Mouse (Mus musculus) hematopoietic stem cell, adult 5-6 weeks (primary cell): ENCODE measurements around the gene Rhbdl1. TPM values are rescaled to one million over a fixed set of nuclear protein-coding genes. Genes with fewer than 3 reads are reported as not detected.

Experiments
- ATAC-seq, 2 experiments: fragments of 125-278 bp in 1 of 2; replicated peaks in 1 of 2; 2 replicates each; pipeline ENCODE4 v1.8.0; 2016 to 2017; ENCODE audit warnings: inconsistent platforms in 2 of 2, mild to moderate bottlenecking in 2 of 2, moderate number of reproducible peaks in 2 of 2, low read depth in 1 of 2, moderate TSS enrichment in 1 of 2; ENCODE audit not compliant: low FRiP score in 2 of 2, poor library complexity in 2 of 2, severe bottlenecking in 2 of 2, insufficient read depth in 1 of 2, low TSS enrichment in 1 of 2
- total RNA-seq: library from RNA; stranded (forward); fragments of 172-1452, 232-1000 nt; gene quantifications from 2 replicates; pipeline ENCODE4 v1.2.3, GENCODE M21; 2017

Rhbdl1 gene
- total RNA-seq, 1 experiment from 2014 or later: not detected

DNA sequence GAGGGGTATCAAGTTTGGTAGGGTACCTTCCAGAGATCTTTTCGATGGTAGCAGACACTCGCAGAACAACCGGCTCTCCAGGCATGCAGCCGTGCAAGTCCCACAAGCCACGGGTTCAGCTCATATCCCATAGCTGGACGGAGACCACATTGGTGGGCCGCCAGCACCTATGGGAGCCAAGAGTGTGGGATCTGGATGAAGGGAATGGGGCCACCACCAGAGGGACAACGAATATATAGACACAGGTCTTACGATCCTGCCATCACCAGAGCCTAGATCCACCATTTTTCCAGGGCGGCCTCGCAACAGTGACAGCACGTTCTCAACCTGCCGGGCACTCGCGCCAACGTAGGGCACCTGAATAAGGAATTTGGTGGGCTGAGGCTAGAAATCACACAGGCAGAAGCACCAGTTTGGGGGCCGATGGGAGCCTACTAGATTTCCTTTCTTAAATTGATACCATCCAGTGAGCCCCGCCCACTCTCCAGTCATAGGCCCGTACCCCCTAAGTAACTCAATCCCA lies 45.7 kb downstream of the Rhbdl1 start:
- no peak for ATAC-seq

DNA sequence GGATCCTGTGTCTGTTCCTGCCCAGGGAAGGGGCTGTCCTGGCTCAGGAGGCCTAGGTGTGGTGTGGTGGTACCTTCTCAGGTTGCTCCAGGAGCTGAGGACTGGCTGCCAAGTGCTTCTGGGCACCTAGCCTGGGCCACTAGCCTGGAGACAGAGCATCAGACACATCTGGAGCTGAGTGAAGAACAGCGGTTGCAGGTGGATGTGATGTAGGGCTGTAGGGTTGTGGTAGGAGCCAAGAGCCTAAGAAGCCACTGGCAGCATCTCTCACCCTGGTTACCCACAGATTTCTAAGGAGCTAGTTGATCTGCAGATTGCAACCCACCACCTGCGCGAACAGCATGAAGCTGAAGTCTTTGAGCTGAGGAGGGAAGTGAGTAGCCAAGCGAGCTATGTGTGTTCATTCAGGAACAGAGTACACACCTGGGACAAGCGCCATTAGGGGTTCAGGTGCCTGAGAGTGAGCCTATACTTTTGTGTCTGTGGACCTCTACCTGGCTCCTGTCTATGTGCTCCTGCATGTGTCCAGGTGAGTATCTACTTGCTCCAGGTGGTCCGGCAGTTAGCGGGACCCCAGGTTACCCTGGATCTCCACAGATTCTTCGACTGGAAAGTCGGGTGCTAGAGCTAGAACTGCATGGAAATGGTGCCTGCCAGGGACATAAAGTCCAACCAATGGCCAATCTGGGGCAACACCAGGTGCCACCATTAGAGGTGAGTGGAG lies 50.2 kb downstream of the Rhbdl1 start:
- ATAC-seq: no peak

DNA sequence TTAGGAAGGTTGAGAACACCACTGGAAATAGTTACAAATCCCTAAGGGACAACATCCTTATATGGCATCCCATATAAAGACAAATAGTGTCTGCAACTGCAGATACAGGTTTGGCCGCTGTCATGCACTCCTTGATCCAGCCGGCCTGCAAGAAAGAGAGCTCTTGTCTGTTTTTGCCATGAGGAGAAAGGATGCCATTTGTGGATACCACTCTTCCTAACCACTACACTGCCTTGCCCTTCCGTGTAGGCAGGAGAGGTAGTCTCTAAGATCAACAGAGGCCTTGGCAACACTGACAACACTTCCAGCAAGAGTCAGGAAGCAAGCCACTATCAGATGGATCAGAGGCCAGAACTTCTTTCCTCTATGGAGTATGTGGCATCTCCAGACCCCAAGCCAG lies 50.8 kb downstream of the Rhbdl1 start, which contains the start of gene Ccdc78:
Gene Ccdc78, plus strand, starts transcription at position 301 of the 400 bp plus-strand sequence.
- ATAC-seq: no peak

DNA sequence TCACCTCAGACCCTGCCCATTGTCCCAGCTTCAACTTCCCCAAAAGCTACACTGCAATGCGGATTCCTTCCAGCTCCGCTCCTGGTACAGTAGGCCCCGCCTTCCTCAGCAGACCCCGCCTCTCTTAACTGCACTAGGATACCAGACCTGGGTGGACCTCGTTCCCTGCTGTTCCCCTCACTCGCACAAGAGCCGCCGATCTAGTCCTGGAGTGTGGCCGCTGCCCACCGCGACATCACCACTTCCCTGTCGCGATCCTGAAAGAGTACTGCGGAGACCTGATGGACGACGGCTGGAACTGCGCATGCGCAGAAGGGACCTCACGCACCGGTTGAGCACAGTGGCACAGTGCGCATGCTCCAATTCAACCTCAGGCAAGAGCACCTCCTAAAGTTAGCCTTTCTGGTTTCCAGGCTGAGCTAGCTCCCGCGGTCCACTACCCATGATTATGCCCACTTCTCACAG lies 51.8 kb downstream of the Rhbdl1 start, which contains the start of gene Haghl:
Gene Haghl, minus strand, starts transcription at position 393 of the 465 bp plus-strand sequence.
- ATAC-seq: peak; percentile 86 to 88

Other genes starting within 250 kb of the Rhbdl1 start
- gene Gng13, start 120.1 kb downstream of the Rhbdl1 start, total RNA-seq: not detected in 2 replicates
- gene Chtf18, start 109.9 kb downstream of the Rhbdl1 start, total RNA-seq: 11.9 and 12.8 TPM in 2 replicates
- 1.8 and 4.6 TPM in 2 replicates for gene Rpusd1, start 109.6 kb downstream of the Rhbdl1 start, total RNA-seq
- gene Mslnl, start 101.3 kb downstream of the Rhbdl1 start, total RNA-seq: not detected in 2 replicates
- not detected in 2 replicates for gene Msln, start 82.9 kb downstream of the Rhbdl1 start, total RNA-seq
- 13.4 and 21.5 TPM in 2 replicates for gene Narfl, start 63.5 kb downstream of the Rhbdl1 start, total RNA-seq
- 18.6 and 42.3 TPM in 2 replicates for gene Haghl, start 51.6 kb downstream of the Rhbdl1 start, total RNA-seq
- 0.38 TPM in 1 of 2 replicates, not detected in the other for gene Ccdc78, start 50.7 kb downstream of the Rhbdl1 start, total RNA-seq
- 21.1 and 33.3 TPM in 2 replicates for gene Fam173a, start 44.4 kb downstream of the Rhbdl1 start, total RNA-seq
- not detected in 2 replicates for gene AC134908.4, start 41.6 kb downstream of the Rhbdl1 start, total RNA-seq
- gene Metrn, start 40.2 kb downstream of the Rhbdl1 start, total RNA-seq: 24.9 and 26.5 TPM in 2 replicates
- 0.06 TPM in 1 of 2 replicates, not detected in the other for gene Fbxl16, start 28.2 kb downstream of the Rhbdl1 start, total RNA-seq
- gene Wdr24, start 13.7 kb downstream of the Rhbdl1 start, total RNA-seq: 16.5 and 17.6 TPM in 2 replicates
- 23.2 and 25.3 TPM in 2 replicates for gene Jmjd8, start 8.4 kb downstream of the Rhbdl1 start, total RNA-seq
- 79.5 and 84.8 TPM in 2 replicates for gene Stub1, start 3.9 kb downstream of the Rhbdl1 start, total RNA-seq
- 1.4 TPM in 1 of 2 replicates, not detected in the other for gene Gm20683, start 4.5 kb upstream of the Rhbdl1 start, total RNA-seq
- 24.6 and 27.1 TPM in 2 replicates for gene Rhot2, start 7.6 kb upstream of the Rhbdl1 start, total RNA-seq
- 13.0 and 13.6 TPM in 2 replicates for gene Wdr90, start 24.2 kb upstream of the Rhbdl1 start, total RNA-seq
- 7.3 and 13.5 TPM in 2 replicates for gene Mcrip2, start 31.5 kb upstream of the Rhbdl1 start, total RNA-seq
- gene Mettl26, start 37.8 kb upstream of the Rhbdl1 start, total RNA-seq: 20.1 and 35.2 TPM in 2 replicates
- 0.79 and 1.1 TPM in 2 replicates for gene Wfikkn1, start 43.6 kb upstream of the Rhbdl1 start, total RNA-seq
- gene Rab40c, start 82.4 kb upstream of the Rhbdl1 start, total RNA-seq: 12.3 and 17.1 TPM in 2 replicates
- gene Pigq, start 107.6 kb upstream of the Rhbdl1 start, total RNA-seq: 33.8 and 47.5 TPM in 2 replicates
- gene Nhlrc4, start 107.7 kb upstream of the Rhbdl1 start, total RNA-seq: not detected in 2 replicates
- gene A930017K11Rik, start 115.3 kb upstream of the Rhbdl1 start, total RNA-seq: not detected in 2 replicates
- 3.3 and 8.1 TPM in 2 replicates for gene Capn15, start 148.5 kb upstream of the Rhbdl1 start, total RNA-seq
- gene Rab11fip3, start 232.3 kb upstream of the Rhbdl1 start, total RNA-seq: 4.7 and 6.5 TPM in 2 replicates